Mouse (Mus musculus): ENCODE results near the gene Hnrnpa1. TPM values are rescaled to one million over a fixed set of nuclear protein-coding genes. Genes with fewer than 3 reads are reported as not detected.

The Hnrnpa1 gene
- polyA plus RNA-seq, 1 experiment = 6.0 TPM

DNA sequence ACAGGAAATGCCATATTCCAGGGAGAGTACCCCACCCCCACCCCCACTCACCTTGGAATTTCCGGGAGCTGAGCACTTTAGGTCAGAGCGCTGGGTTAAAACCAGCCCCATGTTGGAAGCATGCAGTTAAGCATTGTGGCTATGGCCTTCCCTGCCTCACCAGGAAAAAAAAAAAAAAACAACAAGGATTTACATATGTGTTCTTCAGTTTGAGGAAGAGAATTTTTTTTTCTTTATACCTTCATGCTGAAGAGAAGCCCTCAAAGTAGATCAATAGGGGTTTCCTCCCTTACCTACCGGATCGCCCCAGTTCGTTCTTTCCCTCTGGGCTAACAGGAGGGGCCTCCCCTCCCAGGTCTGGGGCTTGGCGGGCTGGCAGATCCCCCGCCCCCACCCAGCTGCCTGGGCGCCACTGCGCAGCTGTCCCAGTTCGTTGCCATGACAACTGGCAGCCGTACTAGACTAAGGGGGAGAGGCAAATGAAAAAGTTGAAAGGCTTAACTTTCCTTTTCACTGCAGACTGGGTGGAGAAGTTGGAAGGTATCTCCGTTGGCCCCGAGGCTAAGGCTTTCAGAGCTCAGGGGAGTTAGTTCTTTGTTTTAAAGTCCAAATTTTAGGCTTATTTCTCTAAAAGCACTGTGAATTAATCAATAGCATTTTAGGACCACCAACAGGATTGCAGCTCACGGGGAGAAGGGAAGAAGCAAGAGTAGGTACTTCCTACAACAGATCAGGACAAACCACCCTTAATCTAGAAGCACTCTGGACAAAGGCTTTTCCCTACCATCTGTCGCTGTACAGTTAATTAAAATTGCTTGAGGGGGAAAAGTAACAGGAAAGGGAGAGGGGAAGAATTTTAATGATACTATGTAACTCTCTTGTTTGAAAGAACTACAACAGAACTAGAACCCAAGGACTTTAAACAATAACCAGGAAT is 25.0 kb upstream of the Hnrnpa1 start:
- peak overlapping the region; percentile 40 for H3K4me3 ChIP-seq (replicated peaks)
- peaks cover 82% of the 10 kb centered on the region for H3K36me3 ChIP-seq (ENCODE audit: control insufficient read depth)
- no peak for TF ChIP-seq GATA1 (IDR thresholded peaks at IDR 0.05; ENCODE audit: low read length)
- no peak for TF ChIP-seq TAL1 (IDR thresholded peaks at IDR 0.05; ENCODE audit: low read length)
- no peaks in the 10 kb centered on the region for H3K27me3 ChIP-seq (ENCODE audit: control insufficient read depth)
- H3K4me1 ChIP-seq (ENCODE audit: control insufficient read depth) = peaks cover 32% of the 10 kb centered on the region
- no peaks in the 10 kb centered on the region for H3K9me3 ChIP-seq (ENCODE audit: control insufficient read depth, low read length)

DNA sequence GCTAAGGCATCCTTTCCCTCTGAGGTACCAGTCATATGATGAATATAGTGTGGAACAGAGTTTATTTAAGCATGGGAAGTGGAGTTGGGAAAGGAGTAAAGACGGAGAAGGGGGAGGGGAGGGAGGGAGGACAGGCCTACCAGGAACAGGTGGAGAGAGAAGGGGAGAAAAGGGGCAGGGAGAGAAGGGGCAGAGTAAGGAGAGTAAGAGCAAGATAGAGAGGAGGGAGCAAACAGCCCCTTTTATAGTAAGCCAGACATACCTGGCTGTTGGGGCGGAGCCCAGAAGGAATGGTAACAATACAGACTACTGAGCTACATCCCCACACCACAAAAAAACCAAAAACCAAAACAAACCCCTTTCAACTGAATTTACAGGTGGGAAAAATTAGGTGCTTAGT is 24.2 kb upstream of the Hnrnpa1 start:
- Histone ChIP-seq H3K27me3 (ENCODE audit: control insufficient read depth) (no peaks in the 10 kb centered on the region), H3K9me3 (ENCODE audit: control insufficient read depth, low read length) (no peaks in the 10 kb centered on the region), H3K4me3 (replicated peaks) (no peak overlapping the region), H3K4me1 (ENCODE audit: control insufficient read depth) (peaks cover 34% of the 10 kb centered on the region), H3K36me3 (ENCODE audit: control insufficient read depth) (peaks cover 82% of the 10 kb centered on the region)
- no peak for TF ChIP-seq GATA1 (IDR thresholded peaks at IDR 0.05; ENCODE audit: low read length)
- TF ChIP-seq TAL1 (IDR thresholded peaks at IDR 0.05; ENCODE audit: low read length) = no peak

DNA sequence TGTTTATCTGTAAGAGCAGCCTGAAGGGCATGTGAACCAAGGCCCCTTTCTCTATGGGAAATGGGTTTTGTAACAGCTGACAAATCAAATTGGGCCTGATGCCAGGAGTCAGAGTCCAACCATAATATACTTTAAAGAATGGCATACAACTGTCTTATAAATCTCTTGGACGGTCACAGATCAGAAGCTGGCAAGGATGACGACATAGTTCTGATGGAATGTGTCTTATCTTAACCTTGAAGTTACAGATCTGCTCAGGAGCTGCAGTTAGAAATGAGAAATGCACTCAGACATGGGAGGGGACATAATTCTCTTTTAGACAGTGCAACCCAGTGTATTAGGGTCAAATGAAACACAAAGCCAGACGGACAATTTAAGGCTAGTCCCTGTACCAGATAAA is 19.4 kb upstream of the Hnrnpa1 start:
- no peak overlapping the region for H3K4me3 ChIP-seq (replicated peaks)
- H3K36me3 ChIP-seq (ENCODE audit: control insufficient read depth) = peaks cover 76% of the 10 kb centered on the region
- peaks cover 34% of the 10 kb centered on the region for H3K4me1 ChIP-seq (ENCODE audit: control insufficient read depth)
- no peaks in the 10 kb centered on the region for H3K9me3 ChIP-seq (ENCODE audit: control insufficient read depth, low read length)
- no peak for TF ChIP-seq TAL1 (IDR thresholded peaks at IDR 0.05; ENCODE audit: low read length)
- no peak for TF ChIP-seq GATA1 (IDR thresholded peaks at IDR 0.05; ENCODE audit: low read length)
- no peaks in the 10 kb centered on the region for H3K27me3 ChIP-seq (ENCODE audit: control insufficient read depth)

DNA sequence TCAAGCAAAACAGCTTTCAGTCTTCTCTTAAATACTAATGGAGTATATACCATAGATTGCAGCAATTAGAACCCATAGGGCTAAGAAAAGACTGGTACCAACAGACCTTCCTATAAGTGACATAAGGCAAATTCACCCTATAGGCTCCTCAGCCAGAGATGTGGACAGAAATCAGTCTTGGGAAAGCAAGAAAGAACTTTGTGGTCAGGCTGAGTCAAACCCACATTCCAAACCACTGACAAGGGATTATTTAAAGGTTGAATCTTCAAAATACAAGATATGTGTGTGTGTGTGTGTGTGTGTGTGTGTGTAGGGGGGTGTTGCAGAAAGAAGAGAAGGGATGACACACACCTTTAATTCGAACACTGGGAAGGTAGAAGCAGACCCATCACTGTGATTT is 18.8 kb upstream of the Hnrnpa1 start:
- Histone ChIP-seq H3K4me3 (replicated peaks) (no peak overlapping the region), H3K27me3 (ENCODE audit: control insufficient read depth) (no peaks in the 10 kb centered on the region), H3K4me1 (ENCODE audit: control insufficient read depth) (peaks cover 28% of the 10 kb centered on the region), H3K36me3 (ENCODE audit: control insufficient read depth) (peaks cover 76% of the 10 kb centered on the region), H3K9me3 (ENCODE audit: control insufficient read depth, low read length) (no peaks in the 10 kb centered on the region)
- TF ChIP-seq GATA1 (IDR thresholded peaks at IDR 0.05; ENCODE audit: low read length) = no peak
- TF ChIP-seq TAL1 (IDR thresholded peaks at IDR 0.05; ENCODE audit: low read length) = no peak

DNA sequence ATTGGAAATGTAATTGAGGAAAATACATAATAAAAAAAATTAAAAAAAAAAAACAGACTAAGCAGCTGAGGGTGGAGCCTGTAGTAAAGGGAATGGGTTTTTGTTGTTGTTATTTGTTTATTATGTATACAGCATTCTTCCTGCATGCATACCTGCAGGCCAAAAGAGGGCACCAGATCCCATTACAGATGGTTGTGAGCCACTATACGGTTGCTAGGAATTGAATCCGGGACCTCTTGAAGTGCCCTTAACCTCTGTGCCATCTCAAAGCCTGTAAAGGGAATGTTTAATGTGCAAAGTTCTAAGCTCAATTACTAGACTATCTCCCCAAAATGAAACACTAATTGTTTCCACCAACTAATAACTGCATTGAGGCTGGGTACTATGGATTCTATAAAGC is 16.1 kb upstream of the Hnrnpa1 start:
- Histone ChIP-seq H3K36me3 (ENCODE audit: control insufficient read depth) (peaks cover 81% of the 10 kb centered on the region), H3K4me3 (replicated peaks) (no peak overlapping the region), H3K4me1 (ENCODE audit: control insufficient read depth) (peaks cover 28% of the 10 kb centered on the region), H3K27me3 (ENCODE audit: control insufficient read depth) (no peaks in the 10 kb centered on the region), H3K9me3 (ENCODE audit: control insufficient read depth, low read length) (no peaks in the 10 kb centered on the region)
- TF ChIP-seq GATA1 (IDR thresholded peaks at IDR 0.05; ENCODE audit: low read length) (no peak), TAL1 (IDR thresholded peaks at IDR 0.05; ENCODE audit: low read length) (no peak)

DNA sequence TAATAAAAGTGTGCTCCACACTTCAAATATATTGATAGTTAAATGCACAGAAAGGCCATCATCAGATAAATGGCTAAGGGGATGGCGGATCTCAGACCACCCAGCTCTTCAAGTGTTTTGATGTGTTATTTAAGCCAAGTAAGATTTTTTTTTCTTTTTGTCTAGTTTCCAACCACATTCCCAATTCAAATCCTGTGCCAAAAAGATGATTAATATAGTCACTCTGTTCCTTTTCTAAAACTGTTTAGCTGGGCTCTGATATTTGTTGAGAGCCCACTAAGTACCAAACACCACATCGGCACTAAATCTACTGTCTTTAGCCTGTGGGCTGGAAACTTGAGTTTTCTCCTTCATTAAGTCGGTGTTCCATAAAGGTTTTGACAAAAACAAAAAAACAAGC is 13.2 kb upstream of the Hnrnpa1 start:
- no peaks in the 10 kb centered on the region for H3K9me3 ChIP-seq (ENCODE audit: control insufficient read depth, low read length)
- TF ChIP-seq GATA1 (IDR thresholded peaks at IDR 0.05; ENCODE audit: low read length) (no peak), TAL1 (IDR thresholded peaks at IDR 0.05; ENCODE audit: low read length) (no peak)

DNA sequence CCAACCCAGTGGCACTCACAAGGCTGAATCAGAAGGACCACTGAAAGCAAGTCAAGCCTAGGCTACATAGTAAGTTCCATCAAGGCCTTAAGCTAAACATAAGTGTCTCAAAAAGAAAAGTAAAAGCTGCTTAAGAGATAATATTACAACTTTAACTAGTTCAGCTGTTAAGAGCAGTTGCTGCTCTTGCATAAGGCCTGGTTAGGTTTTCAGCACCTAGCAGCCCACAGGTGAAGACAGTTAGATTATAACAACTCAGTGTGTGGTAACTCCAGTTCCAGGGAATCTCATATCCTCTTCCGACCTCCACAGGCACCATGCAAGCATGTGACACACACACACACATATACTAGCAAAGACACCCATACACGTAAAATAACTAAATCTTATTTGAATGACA is 12.7 kb upstream of the Hnrnpa1 start:
- Histone ChIP-seq H3K36me3 (ENCODE audit: control insufficient read depth) (peaks cover 78% of the 10 kb centered on the region), H3K27me3 (ENCODE audit: control insufficient read depth) (no peaks in the 10 kb centered on the region), H3K4me1 (ENCODE audit: control insufficient read depth) (peaks cover 17% of the 10 kb centered on the region), H3K4me3 (replicated peaks) (no peak overlapping the region), H3K9me3 (ENCODE audit: control insufficient read depth, low read length) (no peaks in the 10 kb centered on the region)
- no peak for TF ChIP-seq TAL1 (IDR thresholded peaks at IDR 0.05; ENCODE audit: low read length)
- TF ChIP-seq GATA1 (IDR thresholded peaks at IDR 0.05; ENCODE audit: low read length) = no peak

More for the DNA sequence above, 13.2 kb upstream of the Hnrnpa1 start:
- Histone ChIP-seq H3K4me1 (ENCODE audit: control insufficient read depth) (peaks cover 17% of the 10 kb centered on the region), H3K36me3 (ENCODE audit: control insufficient read depth) (peaks cover 73% of the 10 kb centered on the region), H3K4me3 (replicated peaks) (no peak overlapping the region), H3K27me3 (ENCODE audit: control insufficient read depth) (no peaks in the 10 kb centered on the region)

DNA sequence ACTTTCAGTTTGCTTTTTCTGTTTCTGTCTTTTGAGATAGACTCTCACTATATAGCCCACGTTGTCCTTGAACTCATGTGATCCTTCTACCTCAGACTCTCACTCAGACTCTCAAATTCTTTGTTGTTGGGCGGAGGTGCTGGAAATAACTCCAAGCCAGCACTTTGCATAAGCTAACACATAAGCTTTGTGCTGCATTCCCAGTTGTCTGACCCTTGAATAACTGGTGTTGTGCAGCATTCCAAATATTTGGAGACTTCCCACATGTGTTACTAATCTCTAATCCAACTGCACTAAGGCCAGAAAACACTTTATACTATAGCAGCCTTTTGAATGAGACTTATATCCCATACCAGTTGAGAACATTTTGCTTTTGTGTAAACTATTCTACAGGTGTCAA is 11.3 kb upstream of the Hnrnpa1 start:
- Histone ChIP-seq H3K4me3 (replicated peaks) (no peak overlapping the region), H3K27me3 (ENCODE audit: control insufficient read depth) (no peaks in the 10 kb centered on the region), H3K9me3 (ENCODE audit: control insufficient read depth, low read length) (no peaks in the 10 kb centered on the region), H3K36me3 (ENCODE audit: control insufficient read depth) (peaks cover 79% of the 10 kb centered on the region), H3K4me1 (ENCODE audit: control insufficient read depth) (peaks cover 15% of the 10 kb centered on the region)
- TF ChIP-seq TAL1 (IDR thresholded peaks at IDR 0.05; ENCODE audit: low read length) (no peak), GATA1 (IDR thresholded peaks at IDR 0.05; ENCODE audit: low read length) (no peak)

DNA sequence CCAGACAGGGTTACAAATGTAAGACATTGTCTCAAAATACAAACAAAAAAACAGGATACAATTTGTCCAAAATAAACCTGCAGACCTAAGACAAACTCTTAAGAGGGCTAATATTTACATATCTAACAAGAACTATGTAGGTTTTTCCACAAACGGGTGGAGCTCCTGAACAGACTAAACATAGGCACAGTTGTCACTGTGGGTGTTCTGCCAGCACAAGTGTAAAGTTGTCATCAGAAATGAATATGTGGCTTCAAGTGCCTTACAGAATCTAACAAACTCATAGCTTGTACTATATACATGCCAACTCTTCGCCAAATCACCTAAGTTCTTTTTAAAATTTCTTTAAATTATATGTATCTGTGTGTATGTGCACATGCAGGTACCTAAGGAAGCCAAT is 7.1 kb upstream of the Hnrnpa1 start:
- Histone ChIP-seq H3K27me3 (ENCODE audit: control insufficient read depth) (no peaks in the 10 kb centered on the region), H3K36me3 (ENCODE audit: control insufficient read depth) (peaks cover 81% of the 10 kb centered on the region), H3K4me3 (replicated peaks) (no peak overlapping the region), H3K9me3 (ENCODE audit: control insufficient read depth, low read length) (no peaks in the 10 kb centered on the region), H3K4me1 (ENCODE audit: control insufficient read depth) (peaks cover 31% of the 10 kb centered on the region)
- TF ChIP-seq TAL1 (IDR thresholded peaks at IDR 0.05; ENCODE audit: low read length) = no peak
- no peak for TF ChIP-seq GATA1 (IDR thresholded peaks at IDR 0.05; ENCODE audit: low read length)
